15 mouse cellular contexts compared by ENCODE assay signal in genomic region chr2:92747406-92747805, GRCm38 (mm10).
A peak's percentile ranks its signal among the peaks of the same experiment; 100 is the strongest.
DNase-seq lines count a peak whose midpoint lies in the region; ATAC-seq and TF ChIP-seq lines count a peak whose summit lies in the region.
"Had no signal": no experiment of that assay in that cellular context is flagged by ENCODE, and none has a peak within 500 bp of the region (broad histone marks: within the 10 kb centered on the region; RNA-seq: fewer than 3 reads in every experiment).

No protein-coding gene starts in this region.

- no peak for TF ChIP-seq CTCF in midbrain, postnatal 0 days (IDR thresholded peaks at IDR 0.05)
- TF ChIP-seq CTCF in lung, adult 2 months (IDR thresholded peaks at IDR 0.05; ENCODE audit: insufficient read depth, low read length): no peak

- H3K4me3 ChIP-seq in midbrain, embryonic 11.5 days (ENCODE audit: low read depth, low read length): no peak overlapping the region
- H3K4me3 ChIP-seq in midbrain, postnatal 0 days (ENCODE audit: low read depth, low read length): no peak overlapping the region
- H3K4me3 ChIP-seq in lung, adult 2 months (replicated peaks; ENCODE audit: extremely low read depth, low read depth, low read length): no peak overlapping the region
- H3K4me3 ChIP-seq: erythroblast, embryonic 14.5 days; hindbrain, embryonic 15.5 days; liver, embryonic 12.5 days; megakaryocyte, embryonic 14.5 days had no signal

- intact Hi-C loops in left cerebral cortex, postnatal 14 days (cut with DNase I): no loop called here

- no peak overlapping the region for H3K27ac ChIP-seq in midbrain, embryonic 11.5 days (ENCODE audit: low read depth, low read length)
- no peak overlapping the region for H3K27ac ChIP-seq in midbrain, postnatal 0 days (ENCODE audit: low read depth, low read length)
- H3K27ac ChIP-seq: hindbrain, embryonic 15.5 days; liver, embryonic 12.5 days had no signal

- H3K9me3 ChIP-seq in midbrain, embryonic 11.5 days (ENCODE audit: control insufficient read depth, low read length): no peaks in the 10 kb centered on the region
- no peaks in the 10 kb centered on the region for H3K9me3 ChIP-seq in midbrain, postnatal 0 days (ENCODE audit: low read length)
- H3K9me3 ChIP-seq: hindbrain, embryonic 15.5 days; liver, embryonic 12.5 days; megakaryocyte, embryonic 14.5 days had no signal

- H3K36me3 ChIP-seq in midbrain, embryonic 11.5 days (ENCODE audit: control insufficient read depth, insufficient read depth, low read length): no peaks in the 10 kb centered on the region
- no peaks in the 10 kb centered on the region for H3K36me3 ChIP-seq in midbrain, postnatal 0 days (ENCODE audit: insufficient read depth, low read length)
- H3K36me3 ChIP-seq: hindbrain, embryonic 15.5 days; liver, embryonic 12.5 days had no signal

- no peak overlapping the region for H3K4me2 ChIP-seq in midbrain, embryonic 11.5 days
- no peak overlapping the region for H3K4me2 ChIP-seq in midbrain, postnatal 0 days (ENCODE audit: low read depth, low read length, poor library complexity, severe bottlenecking)
- H3K4me2 ChIP-seq: hindbrain, embryonic 15.5 days; liver, embryonic 12.5 days had no signal

- peak; percentile 68 for DNase-seq in midbrain, embryonic 11.5 days (ENCODE audit: low spot score, missing footprints)
- DNase-seq in midbrain, postnatal 0 days (ENCODE audit: low spot score): no peak
- DNase-seq in kidney, adult 9 months: peak; percentile 26
- peak; percentile 46 for DNase-seq in lung, adult 2 months
- DNase-seq in spleen, adult 12 weeks (ENCODE audit: low spot score): no peak
- no peak for DNase-seq in left cerebral cortex, adult 18-20 months (ENCODE audit: low spot score in 2 of 2)
- DNase-seq in left cerebral cortex, postnatal 14 days (ENCODE audit: low spot score in 2 of 2): no peak
- DNase-seq: cerebellum, adult 2 months; embryo, embryonic 11 days; gastrocnemius, postnatal 25 days had no signal

- no peaks in the 10 kb centered on the region for H3K27me3 ChIP-seq in midbrain, embryonic 11.5 days (ENCODE audit: control insufficient read depth, insufficient read depth, low read length)
- no peaks in the 10 kb centered on the region for H3K27me3 ChIP-seq in midbrain, postnatal 0 days (ENCODE audit: insufficient read depth, low read length)
- H3K27me3 ChIP-seq: hindbrain, embryonic 15.5 days; Patski had no signal

- H3K9ac ChIP-seq in midbrain, embryonic 11.5 days (ENCODE audit: low read length): no peak overlapping the region
- no peak overlapping the region for H3K9ac ChIP-seq in midbrain, postnatal 0 days (replicated peaks; ENCODE audit: low read length, poor library complexity, severe bottlenecking)
- H3K9ac ChIP-seq: hindbrain, embryonic 15.5 days; liver, embryonic 12.5 days had no signal

- TF ChIP-seq POLR2A in lung, adult 2 months (IDR thresholded peaks at IDR 0.05; ENCODE audit: borderline replicate concordance, extremely low read depth, low read depth, low read length): no peak

- peaks cover 11% of the 10 kb centered on the region for H3K4me1 ChIP-seq in midbrain, embryonic 11.5 days (ENCODE audit: control insufficient read depth, insufficient read depth, low read length)
- H3K4me1 ChIP-seq in midbrain, postnatal 0 days (ENCODE audit: insufficient read depth, low read length): no peaks in the 10 kb centered on the region
- H3K4me1 ChIP-seq in lung, adult 2 months (ENCODE audit: control insufficient read depth, insufficient read depth, low read length): peaks cover 19% of the 10 kb centered on the region

- WGBS in midbrain, embryonic 11.5 days: 77% methylated on average over 2 of the region's 2 CpGs
- 80% methylated on average over 2 of the region's 2 CpGs for WGBS in midbrain, postnatal 0 days
- WGBS in lung, adult 2 months: 61% methylated on average over 2 of the region's 2 CpGs

- no peak for ATAC-seq in midbrain, embryonic 11.5 days (ENCODE audit: low FRiP score)
- no peak for ATAC-seq in midbrain, postnatal 0 days (ENCODE audit: low FRiP score)
- ATAC-seq: liver, embryonic 12.5 days; Patski had no signal

Comparison
In these comparisons a context has a peak if more than half of its experiments do, and no peak if none do; other contexts are left out.
1. DNase-seq: peak in midbrain, embryonic 11.5 days (single experiment), kidney, adult 9 months (single experiment) and lung, adult 2 months (single experiment); none in midbrain, postnatal 0 days (single experiment), spleen, adult 12 weeks (single experiment), left cerebral cortex, adult 18-20 months (0 of 2) and left cerebral cortex, postnatal 14 days (0 of 2).